Mouse (Mus musculus) liver, embryonic 15.5 days (tissue): ENCODE data around the gene Tdg. TPM values are rescaled to one million over a fixed set of nuclear protein-coding genes. Genes with fewer than 3 reads are reported as not detected.

Source experiments
- ATAC-seq: fragments of 200-750 bp; cut with Nextera tagmentation; 2 replicates; pipeline ENCODE4 v1.8.0; 2017; ENCODE audit warnings: moderate number of reproducible peaks, mild to moderate bottlenecking, moderate library complexity; ENCODE audit not compliant: insufficient read depth
- H3K27ac ChIP-seq: fragments of 300-500 bp; sonication (generic); replicated peaks from 2 replicates; pipeline ENCODE4 v1.5.1; 2015; ENCODE audit warnings: mild to moderate bottlenecking, inconsistent platforms
- H3K27me3 ChIP-seq: fragments of 300-500 bp; sonication (generic); 2 replicates; pipeline ENCODE4 v1.6.1; 2015; ENCODE audit warnings: mild to moderate bottlenecking, inconsistent platforms
- H3K36me3 ChIP-seq: fragments of 300-500 bp; sonication (generic); replicated peaks from 2 replicates; pipeline ENCODE4 v1.6.1; 2015; ENCODE audit warnings: moderate library complexity, mild to moderate bottlenecking, inconsistent platforms
- H3K4me1 ChIP-seq: fragments of 300-500 bp; sonication (generic); replicated peaks from 2 replicates; pipeline ENCODE4 v1.6.1; 2015; ENCODE audit warnings: inconsistent platforms
- H3K4me2 ChIP-seq: fragments of 300-500 bp; sonication (generic); 2 replicates; pipeline ENCODE4 v1.6.1; 2015; ENCODE audit warnings: moderate library complexity, mild to moderate bottlenecking, inconsistent platforms
- H3K4me3 ChIP-seq: fragments of 300-500 bp; sonication (generic); replicated peaks from 2 replicates; pipeline ENCODE4 v1.5.1; 2015; ENCODE audit warnings: mild to moderate bottlenecking, inconsistent platforms
- H3K9ac ChIP-seq: fragments of 300-500 bp; sonication (generic); 2 replicates; pipeline ENCODE4 v1.6.1; 2015; ENCODE audit warnings: moderate library complexity, mild to moderate bottlenecking, inconsistent platforms
- H3K9me3 ChIP-seq: fragments of 300-500 bp; sonication (generic); replicated peaks from 2 replicates; pipeline ENCODE4 v1.6.1; 2016; ENCODE audit warnings: inconsistent platforms
- WGBS: fragments of 180-500 bp; shearing (Covaris S2); methylation state at CpG from one replicate; pipeline ENCODE4 v1.1.7; 2015; ENCODE audit warnings: mixed read lengths; ENCODE audit not compliant: insufficient replicate concordance; 5-methylcytosine and 5-hydroxymethylcytosine counted together
- polyA plus RNA-seq: library from polyadenylated mRNA; unstranded; fragments of >200 nt; fragmentation: Nextera tagmentation; extraction: Ambion mirVana; gene quantifications from 2 replicates; pipeline ENCODE4 v1.2.1, GENCODE M21; 2015

Tdg gene
- polyA plus RNA-seq, 1 experiment from 2014 or later, result 32.5 TPM

DNA sequence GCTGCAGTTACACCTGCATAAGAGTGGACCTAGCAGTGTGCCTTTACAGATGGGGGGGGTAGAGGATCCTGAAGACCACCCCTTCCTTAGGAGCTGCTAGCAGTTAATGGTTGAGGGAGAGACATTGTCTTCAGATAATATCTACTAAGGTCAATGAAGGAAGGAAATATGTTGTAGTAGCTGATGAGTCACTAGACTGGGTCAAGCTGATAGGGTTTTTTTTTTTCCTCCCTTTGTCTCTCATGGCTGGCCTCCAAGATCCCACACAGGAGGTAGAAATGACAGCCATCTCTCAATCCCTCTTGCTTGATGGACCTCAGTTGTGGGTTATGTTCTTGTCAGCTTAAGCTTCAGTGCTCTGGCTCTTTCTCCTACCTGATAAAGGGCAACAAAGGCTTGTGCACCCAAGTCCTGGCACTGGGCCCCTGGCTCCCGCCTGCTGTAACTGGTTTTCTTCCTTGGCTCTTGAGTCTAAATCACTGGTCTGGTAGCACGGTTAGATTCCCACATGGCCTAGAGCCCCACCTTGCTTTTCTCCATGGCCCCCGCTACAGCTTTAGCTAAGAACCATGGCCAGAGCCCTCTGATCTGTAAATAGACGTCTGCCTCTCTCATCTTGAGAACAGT lies 66.9 kb downstream of the Tdg start:
- Histone ChIP-seq H3K9ac (no peak overlapping the region), H3K4me2 (no peak overlapping the region), H3K36me3 (0 out of 2 replicates have a peak, but pooled peaks cover 4% of the 10 kb centered on the region), H3K4me3 (no peak overlapping the region), H3K27ac (no peak overlapping the region; the same call in 1 of the 2 replicates), H3K4me1 (peaks cover 40% of the 10 kb centered on the region), H3K9me3 (no peaks in the 10 kb centered on the region), H3K27me3 (peaks cover 5% of the 10 kb centered on the region; the same call in 1 of the 2 replicates)
- 17% methylated on average over 4 of the region's 4 CpGs for WGBS
- ATAC-seq, result no peak

DNA sequence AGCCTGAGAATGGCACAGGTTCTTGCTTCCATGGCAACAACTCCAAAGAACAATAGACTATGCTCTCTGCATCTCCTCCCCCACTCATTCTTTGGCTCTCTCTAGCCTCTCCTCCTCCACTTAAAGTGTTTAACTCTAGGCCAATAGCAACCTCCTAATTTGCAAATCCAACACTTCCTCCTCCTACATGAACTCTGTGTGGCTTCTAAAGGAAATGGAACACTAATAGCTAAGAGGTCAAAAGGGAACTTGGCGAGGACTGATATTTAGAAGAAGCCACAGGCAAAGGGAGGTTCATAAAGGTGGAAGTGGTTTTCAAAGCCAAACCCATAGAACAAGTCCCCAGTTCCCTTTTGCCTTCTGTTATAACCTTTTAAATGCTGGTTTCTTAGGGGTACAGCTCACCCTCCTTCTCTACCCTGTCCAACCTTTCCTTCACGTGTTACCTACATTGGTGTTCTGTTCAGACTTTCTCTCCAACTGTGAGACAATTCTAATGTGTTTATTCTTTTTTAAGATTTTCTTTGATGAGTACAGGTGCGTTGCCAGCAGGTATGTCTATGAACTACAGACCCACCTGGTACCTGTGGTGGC lies 67.8 kb downstream of the Tdg start:
- H3K4me3 ChIP-seq, result no peak overlapping the region
- peaks cover 40% of the 10 kb centered on the region for H3K4me1 ChIP-seq
- no peak for ATAC-seq
- peak overlapping the region; percentile 7; the same call in 1 of the 2 replicates for H3K4me2 ChIP-seq
- H3K9me3 ChIP-seq, result no peaks in the 10 kb centered on the region
- WGBS, result 44% methylated on average over 3 of the region's 3 CpGs
- no peak overlapping the region for H3K9ac ChIP-seq
- H3K27me3 ChIP-seq, result no peaks in the 10 kb centered on the region
- H3K36me3 ChIP-seq, result peaks cover 10% of the 10 kb centered on the region; the same call in 1 of the 2 replicates
- H3K27ac ChIP-seq, result peak overlapping the region; percentile 33; the same call in 1 of the 2 replicates

DNA sequence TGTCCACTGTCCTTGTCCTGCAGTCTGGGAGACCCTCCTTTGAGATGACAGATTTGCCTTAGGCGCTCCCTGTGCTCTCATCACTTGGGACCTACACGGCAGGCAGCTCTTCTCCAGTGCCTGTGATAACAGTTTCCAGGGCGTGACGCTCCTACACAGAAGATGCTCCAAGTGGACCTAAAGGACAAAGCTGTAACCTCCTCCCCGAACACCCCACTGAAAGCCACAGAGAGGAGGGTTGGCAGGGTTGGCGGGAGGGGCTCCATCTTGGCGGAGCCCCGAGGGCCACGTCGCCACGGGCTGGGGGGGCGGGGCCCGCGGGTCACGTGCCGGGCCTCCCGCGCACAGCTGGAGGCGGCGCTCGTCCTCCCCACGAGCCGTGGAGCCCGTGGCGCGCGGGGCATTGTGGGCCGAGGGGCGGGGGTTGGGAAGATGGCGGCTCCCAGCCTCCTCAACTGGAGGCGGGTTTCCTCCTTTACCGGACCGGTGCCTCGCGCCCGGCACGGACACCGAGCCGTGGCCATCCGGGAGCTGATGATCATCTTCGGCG lies 69.2 kb downstream of the Tdg start:
- H3K9ac ChIP-seq, result peak overlapping the region; percentile 77
- H3K27me3 ChIP-seq, result no peaks in the 10 kb centered on the region
- peaks cover 10% of the 10 kb centered on the region for H3K36me3 ChIP-seq
- H3K9me3 ChIP-seq, result no peaks in the 10 kb centered on the region
- H3K4me1 ChIP-seq, result peaks cover 40% of the 10 kb centered on the region
- peak overlapping the region; percentile 92 for H3K4me3 ChIP-seq
- WGBS, result 2% methylated on average over 40 of the region's 42 CpGs
- peak overlapping the region; percentile 84 for H3K4me2 ChIP-seq
- peak; percentile 93 for ATAC-seq
- H3K27ac ChIP-seq, result peak overlapping the region; percentile 70

DNA sequence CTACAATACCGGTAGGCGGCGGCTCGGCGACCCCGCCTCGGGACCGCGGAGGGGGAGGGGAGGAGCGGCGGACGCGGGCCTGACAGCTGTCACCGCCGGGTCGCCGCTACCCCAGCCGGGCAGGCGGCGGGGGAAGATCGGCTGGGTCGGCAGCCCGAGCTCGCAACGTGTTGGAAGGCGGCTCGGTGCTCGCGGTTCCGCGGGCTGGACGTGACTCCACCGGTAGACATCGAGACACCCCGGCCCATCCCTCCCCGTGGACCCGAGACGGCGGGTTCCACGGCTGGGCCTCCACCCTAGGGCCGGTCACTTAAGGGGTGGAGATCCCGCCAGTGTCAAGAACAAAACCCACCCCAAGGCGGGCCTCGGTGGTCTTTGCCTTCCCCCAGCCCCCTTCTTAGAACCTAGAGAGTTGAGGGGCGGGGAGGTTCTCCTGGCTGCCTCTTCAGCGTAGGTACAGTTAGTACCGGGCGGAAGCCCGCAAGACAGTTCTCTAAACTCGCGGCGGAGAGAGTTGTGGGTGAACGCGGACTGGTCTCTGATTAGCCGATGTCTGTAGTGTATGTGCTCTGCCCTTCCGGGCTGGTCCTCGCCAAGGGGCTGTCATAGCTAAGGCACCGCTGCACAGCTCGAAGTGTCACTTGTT lies 69.8 kb downstream of the Tdg start:
- Histone ChIP-seq H3K4me1 (peaks cover 40% of the 10 kb centered on the region), H3K36me3 (peaks cover 14% of the 10 kb centered on the region), H3K4me3 (peak overlapping the region; percentile 92), H3K27me3 (no peaks in the 10 kb centered on the region), H3K4me2 (peak overlapping the region; percentile 84), H3K9me3 (no peaks in the 10 kb centered on the region), H3K27ac (peak overlapping the region; percentile 70), H3K9ac (peak overlapping the region; percentile 77)
- ATAC-seq, result peak; percentile 66
- under 1% methylated on average over 59 of the region's 59 CpGs for WGBS

Other genes with a start within 250 kb of the Tdg start
- not detected in 2 replicates for gene Gm1553, start 137.2 kb upstream of the Tdg start, polyA plus RNA-seq
- 25.7 and 31.6 TPM in 2 replicates for gene 1190007I07Rik, start 6.6 kb upstream of the Tdg start, polyA plus RNA-seq
- gene Glt8d2, start 60.8 kb downstream of the Tdg start, polyA plus RNA-seq, result 0.55 and 0.63 TPM in 2 replicates
- gene Hcfc2, start 66.3 kb downstream of the Tdg start, polyA plus RNA-seq, result 12.0 and 12.9 TPM in 2 replicates
- gene Nfyb, start 134.3 kb downstream of the Tdg start, polyA plus RNA-seq, result 33.1 and 33.2 TPM in 2 replicates
- gene Txnrd1, start 204.1 kb downstream of the Tdg start, polyA plus RNA-seq, result 48.0 and 49.0 TPM in 2 replicates
- gene Eid3, start 236.8 kb downstream of the Tdg start, polyA plus RNA-seq, result 0.14 and 0.15 TPM in 2 replicates